Mouse (Mus musculus) cerebellum, adult 2 months (tissue): ENCODE measurements around the gene Arhgef19.

Experiments
- CTCF ChIP-seq: fragments of 200-500 bp; IDR thresholded peaks from 2 replicates; pipeline ENCODE4 v1.5.1; 2011; ENCODE audit warnings: low read depth, mild to moderate bottlenecking, control low read depth, low read length, moderate library complexity, borderline replicate concordance; ENCODE audit not compliant: insufficient read depth
- POLR2A ChIP-seq: fragments of 200-500 bp; IDR thresholded peaks from 2 replicates; pipeline ENCODE4 v1.6.1; 2011; ENCODE audit warnings: low read length, control low read depth, borderline replicate concordance; ENCODE audit not compliant: insufficient read depth

- TF ChIP-seq POLR2A, result peak; percentile 43; the same call in 1 of the 2 replicates
- TF ChIP-seq CTCF, result no peak
Observed at GRCm38 (mm10) chr4:141301116-141301553, 61.8 kb downstream of the Arhgef19 start, which contains the start of gene Epha2.
